Mouse (Mus musculus) liver, embryonic 11.5 days (tissue): ENCODE results near the gene Smyd3. TPM values are rescaled to one million over a fixed set of nuclear protein-coding genes. Genes with fewer than 3 reads are reported as not detected.
A peak's percentile ranks its signal among the peaks of the same experiment; 100 is the strongest.

Experiments used
- ATAC-seq: fragments of 200-750 bp; cut with Nextera tagmentation; replicated peaks from 2 replicates; pipeline ENCODE4 v1.8.0; 2017; ENCODE audit warnings: moderate number of reproducible peaks, mild to moderate bottlenecking, moderate TSS enrichment, moderate library complexity; ENCODE audit not compliant: low FRiP score
- DNase-seq: peaks from one replicate; pipeline ENCODE4 v3.0.0-alpha.2; 2017; ENCODE audit warnings: low spot score
- H3K27ac ChIP-seq: fragments of 300-500 bp; sonication (generic); 2 replicates; pipeline ENCODE4 v1.5.1; 2014; ENCODE audit warnings: mild to moderate bottlenecking, low read depth, low read length, control low read depth
- H3K27me3 ChIP-seq: fragments of 300-500 bp; sonication (generic); replicated peaks from 2 replicates; pipeline ENCODE4 v1.6.1; 2014; ENCODE audit warnings: low read length, mixed read lengths; ENCODE audit not compliant: control insufficient read depth, insufficient read depth
- H3K36me3 ChIP-seq: fragments of 300-500 bp; sonication (generic); 2 replicates; pipeline ENCODE4 v1.6.1; 2014; ENCODE audit warnings: mild to moderate bottlenecking, low read length, moderate library complexity, mixed read lengths; ENCODE audit not compliant: control insufficient read depth, insufficient read depth
- H3K4me1 ChIP-seq: fragments of 300-500 bp; sonication (generic); replicated peaks from 2 replicates; pipeline ENCODE4 v1.6.1; 2014; ENCODE audit warnings: low read length, mixed read lengths; ENCODE audit not compliant: control insufficient read depth, insufficient read depth
- H3K4me2 ChIP-seq: fragments of 300-500 bp; sonication (generic); 2 replicates; pipeline ENCODE4 v1.6.1; 2014; ENCODE audit warnings: mild to moderate bottlenecking, control low read depth, moderate library complexity
- H3K4me3 ChIP-seq: fragments of 300-500 bp; sonication (generic); 2 replicates; pipeline ENCODE4 v1.5.1; 2014; ENCODE audit warnings: low read depth, low read length, control low read depth
- H3K9ac ChIP-seq: fragments of 300-500 bp; sonication (generic); 2 replicates; pipeline ENCODE4 v1.6.1; 2014; ENCODE audit warnings: low read depth, low read length, control low read depth
- H3K9me3 ChIP-seq: fragments of 300-500 bp; sonication (generic); 2 replicates; pipeline ENCODE4 v1.6.1; 2016; ENCODE audit warnings: low read length, inconsistent platforms, mixed read lengths; ENCODE audit not compliant: control insufficient read depth
- WGBS: fragments of 180-500 bp; shearing (Covaris S2); extraction: QIAGEN DNeasy Blood & Tissue Kit; methylation state at CpG from one replicate; pipeline ENCODE4 v1.1.7; 2014; 5-methylcytosine and 5-hydroxymethylcytosine counted together
- polyA plus RNA-seq: library from polyadenylated mRNA; unstranded; fragments of >200 nt; fragmentation: Nextera tagmentation; extraction: Ambion mirVana; gene quantifications from 2 replicates; pipeline ENCODE4 v1.2.1, GENCODE M21; 2014

The Smyd3 gene
- polyA plus RNA-seq, 1 experiment from 2014 or later = 17.3 TPM

- Histone ChIP-seq H3K9ac (no peak overlapping the region), H3K4me1 (peaks cover 6% of the 10 kb centered on the region), H3K27me3 (no peaks in the 10 kb centered on the region), H3K4me2 (no peak overlapping the region), H3K27ac (no peak overlapping the region), H3K9me3 (no peaks in the 10 kb centered on the region), H3K4me3 (no peak overlapping the region), H3K36me3 (no peaks in the 10 kb centered on the region)
- WGBS = 55% methylated on average over 7 of the region's 7 CpGs
- no peak for DNase-seq
- no peak for ATAC-seq
Measured at GRCm38 (mm10) chr1:179212295-179212694, 305.5 kb downstream of the Smyd3 start.

DNA sequence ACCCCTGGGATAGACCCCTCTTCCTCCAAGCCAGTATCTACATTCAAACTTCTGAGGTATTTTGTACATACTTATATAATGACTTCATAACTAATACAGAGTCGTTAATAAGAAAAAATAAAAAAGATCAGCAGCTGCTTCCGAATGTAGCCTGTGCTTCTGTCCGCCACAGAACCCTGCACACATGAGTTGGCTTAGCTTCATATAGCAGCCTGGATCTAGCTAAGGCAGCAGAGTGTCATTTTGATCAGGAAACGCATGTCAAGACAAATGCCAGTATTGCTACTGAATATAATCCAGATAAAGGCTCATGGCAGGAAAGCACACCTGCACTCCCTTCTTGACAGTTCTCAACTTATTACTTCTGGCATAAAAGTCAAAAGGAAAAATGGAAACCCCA, 306.5 kb downstream of the Smyd3 start:
- 76% methylated on average over 4 of the region's 4 CpGs for WGBS
- DNase-seq = no peak
- H3K27ac ChIP-seq = no peak overlapping the region
- H3K9me3 ChIP-seq = no peaks in the 10 kb centered on the region
- H3K4me1 ChIP-seq = peaks cover 7% of the 10 kb centered on the region
- no peak overlapping the region for H3K4me2 ChIP-seq
- no peak overlapping the region for H3K4me3 ChIP-seq
- H3K27me3 ChIP-seq = no peaks in the 10 kb centered on the region
- ATAC-seq = no peak
- H3K36me3 ChIP-seq = no peaks in the 10 kb centered on the region
- H3K9ac ChIP-seq = no peak overlapping the region

DNA sequence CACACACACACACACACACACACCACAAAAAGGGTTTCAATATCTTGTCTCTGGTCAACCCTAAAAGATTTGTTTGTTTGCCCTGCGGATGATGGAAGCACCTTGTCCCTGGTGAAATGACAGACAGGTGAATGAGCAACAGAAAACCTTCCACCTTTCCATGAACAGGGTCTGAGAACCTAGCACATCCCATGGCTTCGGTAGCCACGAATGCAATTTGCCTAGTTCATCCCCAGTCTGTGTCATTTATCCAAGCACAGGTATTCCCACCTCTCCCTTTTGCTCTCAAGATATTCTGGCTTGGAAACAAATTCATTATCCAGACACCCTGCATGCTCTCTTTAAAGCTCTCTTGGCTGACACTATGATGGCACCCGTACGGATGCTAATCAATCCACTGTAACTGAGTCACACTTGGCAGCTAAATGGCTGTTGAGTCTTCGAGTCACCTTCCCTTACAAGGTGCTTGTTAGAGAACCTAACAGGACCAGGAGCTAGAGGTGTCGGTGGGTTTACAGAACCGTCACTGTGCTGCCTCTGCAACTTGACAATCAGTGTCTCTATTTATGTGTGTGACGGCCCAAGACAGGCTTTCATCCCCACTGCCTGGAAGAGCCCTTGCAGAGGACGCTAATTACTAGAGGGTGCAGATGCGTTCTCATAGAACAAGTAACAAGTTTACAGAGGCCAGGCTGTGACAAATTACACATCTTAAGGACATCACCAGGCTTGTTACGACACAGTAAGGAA, 309.8 kb downstream of the Smyd3 start:
- Histone ChIP-seq H3K4me1 (peaks cover 7% of the 10 kb centered on the region), H3K27ac (no peak overlapping the region), H3K9me3 (no peaks in the 10 kb centered on the region), H3K27me3 (no peaks in the 10 kb centered on the region), H3K36me3 (no peaks in the 10 kb centered on the region), H3K4me2 (no peak overlapping the region), H3K4me3 (no peak overlapping the region), H3K9ac (no peak overlapping the region)
- DNase-seq (no peak), ATAC-seq (no peak)
- 74% methylated on average over 12 of the region's 12 CpGs for WGBS

- no peak overlapping the region for H3K4me3 ChIP-seq
- no peak for DNase-seq
Measured at GRCm38 (mm10) chr1:179207180-179207741, 310.6 kb downstream of the Smyd3 start.

DNA sequence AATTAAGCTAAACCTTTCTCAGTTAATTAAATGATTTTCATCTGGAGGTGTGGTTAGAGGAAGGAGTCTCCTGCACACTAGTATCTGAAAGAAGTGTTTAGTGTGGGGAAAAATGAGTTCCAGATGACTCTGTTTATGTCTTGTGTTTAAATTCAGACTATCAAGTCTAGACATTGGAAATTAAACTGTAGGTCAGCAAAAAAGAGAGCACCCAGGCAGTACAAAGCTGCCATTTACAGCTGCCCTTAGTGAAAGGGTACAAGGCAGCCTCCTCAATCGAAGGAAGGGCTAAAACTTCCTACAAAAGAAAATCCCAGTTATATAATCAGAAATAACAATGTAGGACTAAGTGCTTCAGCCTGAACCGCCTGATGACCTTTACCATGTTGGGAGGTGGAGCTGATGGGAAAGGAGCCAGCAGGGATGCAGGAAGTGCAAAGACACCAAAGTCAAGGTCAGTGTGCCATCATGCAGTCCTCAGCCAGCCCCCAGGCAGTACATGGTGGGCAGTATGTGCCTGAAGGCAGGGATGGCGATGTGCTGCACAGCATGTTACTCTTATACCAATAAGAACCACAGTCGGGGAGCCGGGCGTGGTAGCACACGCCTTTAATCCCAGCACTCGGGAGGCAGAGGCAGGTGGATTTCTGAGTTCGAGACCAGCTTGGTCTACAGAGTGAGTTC, 319.2 kb downstream of the Smyd3 start:
- Histone ChIP-seq H3K9ac (no peak overlapping the region), H3K36me3 (no peaks in the 10 kb centered on the region), H3K27ac (peak overlapping the region; percentile 48), H3K27me3 (no peaks in the 10 kb centered on the region), H3K4me1 (peaks cover 4% of the 10 kb centered on the region; the same call in 1 of the 2 replicates), H3K9me3 (no peaks in the 10 kb centered on the region), H3K4me2 (no peak overlapping the region), H3K4me3 (no peak overlapping the region)
- DNase-seq = no peak
- WGBS = 84% methylated on average over 9 of the region's 9 CpGs
- ATAC-seq = no peak

More at GRCm38 (mm10) chr1:179207180-179207741, 310.6 kb downstream of the Smyd3 start:
- no peak overlapping the region for H3K9ac ChIP-seq
- H3K27ac ChIP-seq = no peak overlapping the region
- 67% methylated on average over 9 of the region's 9 CpGs for WGBS
- no peak overlapping the region for H3K4me2 ChIP-seq
- H3K27me3 ChIP-seq = no peaks in the 10 kb centered on the region
- no peak for ATAC-seq
- no peaks in the 10 kb centered on the region for H3K36me3 ChIP-seq
- peaks cover 6% of the 10 kb centered on the region for H3K4me1 ChIP-seq
- H3K9me3 ChIP-seq = no peaks in the 10 kb centered on the region

DNA sequence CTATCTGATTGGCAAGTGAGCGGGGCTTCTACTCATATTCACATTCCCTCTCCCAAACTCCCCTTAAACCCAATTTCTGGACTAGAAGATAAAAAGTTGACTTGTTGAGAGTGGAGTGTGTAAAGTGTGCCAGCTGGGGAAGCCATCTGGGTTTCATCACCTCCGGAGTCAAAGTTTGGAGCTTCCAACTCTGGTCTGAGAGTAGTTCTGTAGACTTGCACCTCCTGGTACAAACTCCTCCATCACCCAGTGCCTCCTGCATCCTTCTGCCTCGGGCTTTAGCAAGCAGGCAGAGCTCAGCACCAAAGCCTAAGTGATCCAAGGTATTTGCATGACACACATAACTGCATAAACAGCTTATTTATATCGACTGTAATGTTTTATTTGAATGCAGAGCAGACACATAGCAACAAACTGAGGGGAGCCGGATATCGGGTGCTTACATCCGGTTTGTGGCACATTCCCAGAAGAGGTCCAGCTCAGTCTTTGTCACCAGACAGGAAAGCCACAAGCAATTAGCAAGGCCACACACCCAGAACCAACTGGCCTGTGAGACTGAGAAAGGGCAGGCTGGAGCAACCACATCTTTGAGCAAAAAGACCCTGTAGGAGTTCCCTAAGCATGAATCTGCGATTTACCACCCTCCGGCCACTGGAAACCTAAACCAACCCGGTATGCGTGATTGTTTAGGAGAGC, 319.9 kb downstream of the Smyd3 start:
- no peak for ATAC-seq
- Histone ChIP-seq H3K36me3 (no peaks in the 10 kb centered on the region), H3K4me3 (no peak overlapping the region), H3K27ac (peak overlapping the region; percentile 57; the same call in 1 of the 2 replicates), H3K9ac (no peak overlapping the region), H3K9me3 (no peaks in the 10 kb centered on the region), H3K4me2 (no peak overlapping the region), H3K27me3 (no peaks in the 10 kb centered on the region), H3K4me1 (peaks cover 4% of the 10 kb centered on the region; the same call in 1 of the 2 replicates)
- 53% methylated on average over 11 of the region's 11 CpGs for WGBS
- DNase-seq = no peak

DNA sequence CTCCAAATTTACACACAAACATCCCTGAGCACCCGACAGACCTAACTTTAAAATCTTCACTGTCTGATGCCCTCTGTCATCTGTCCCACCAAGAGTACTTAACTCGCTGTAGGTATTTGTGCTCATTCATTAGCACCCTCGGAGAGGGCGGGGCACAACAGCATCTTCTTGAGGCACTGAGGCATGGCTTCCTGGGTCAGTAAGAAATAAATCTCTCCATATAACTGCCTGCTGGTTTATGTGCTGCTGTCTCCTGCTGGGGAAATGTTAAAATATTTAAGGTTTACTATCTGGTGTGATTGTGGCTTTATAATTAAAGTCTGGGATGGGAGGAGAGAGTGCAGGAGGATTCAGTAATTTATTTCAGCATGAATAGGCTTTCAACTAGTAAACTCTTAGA, 320.7 kb downstream of the Smyd3 start:
- peaks cover 4% of the 10 kb centered on the region; the same call in 1 of the 2 replicates for H3K4me1 ChIP-seq
- H3K9me3 ChIP-seq = no peaks in the 10 kb centered on the region
- no peak overlapping the region for H3K4me3 ChIP-seq
- DNase-seq (no peak), ATAC-seq (no peak)
- H3K4me2 ChIP-seq = no peak overlapping the region
- H3K36me3 ChIP-seq = no peaks in the 10 kb centered on the region
- no peak overlapping the region for H3K9ac ChIP-seq
- peak overlapping the region; percentile 57; the same call in 1 of the 2 replicates for H3K27ac ChIP-seq
- H3K27me3 ChIP-seq = no peaks in the 10 kb centered on the region
- 65% methylated on average over 4 of the region's 4 CpGs for WGBS

DNA sequence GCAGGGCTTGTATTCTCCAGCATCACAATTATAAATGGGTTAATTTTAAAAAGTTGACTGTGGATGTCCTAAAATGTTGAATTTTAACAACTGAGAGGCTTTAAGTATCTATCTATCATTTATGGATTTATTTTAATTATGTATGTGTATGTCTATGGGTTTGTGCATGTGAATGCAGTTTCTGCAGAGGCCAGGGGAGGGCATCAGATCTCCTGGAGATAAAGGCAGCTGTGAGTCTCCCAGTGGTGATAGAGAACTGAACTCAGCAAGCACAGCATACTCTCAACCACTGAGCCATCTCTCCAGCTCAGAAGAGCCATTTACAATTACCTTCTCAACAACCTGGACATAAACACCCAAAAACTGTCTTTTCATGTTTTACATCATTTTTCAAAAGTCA, 321.4 kb downstream of the Smyd3 start:
- Histone ChIP-seq H3K9me3 (no peaks in the 10 kb centered on the region), H3K4me3 (no peak overlapping the region), H3K4me2 (no peak overlapping the region), H3K4me1 (peaks cover 4% of the 10 kb centered on the region; the same call in 1 of the 2 replicates), H3K9ac (no peak overlapping the region), H3K27me3 (no peaks in the 10 kb centered on the region), H3K27ac (peak overlapping the region; percentile 57; the same call in 1 of the 2 replicates), H3K36me3 (no peaks in the 10 kb centered on the region)
- no peak for ATAC-seq
- no peak for DNase-seq
